Mouse (Mus musculus): Measurements from ENCODE around the gene Nudt16.

- TF ChIP-seq EP300 (IDR thresholded peaks at IDR 0.05) (no peak), CTCF (IDR thresholded peaks at IDR 0.05) (no peak)
Observed at GRCm38 (mm10) chr9:105134536-105134935, 2.9 kb upstream of the Nudt16 start.

Data from lung, postnatal 0 days (tissue).